Mouse (Mus musculus) splenic B cell, adult 2 months (primary cell): ENCODE data around the gene Nsl1.

Experiments
- DNase-seq: peaks from one replicate; pipeline ENCODE4 v3.0.0-alpha.2; 2011; ENCODE audit warnings: low read depth, low spot score
- H3K27me3 ChIP-seq: 2 replicates; pipeline ENCODE4 v1.6.1; 2012; ENCODE audit warnings: mild to moderate bottlenecking, low read length, moderate library complexity, mixed read lengths; ENCODE audit not compliant: control insufficient read depth, poor library complexity, insufficient read depth, severe bottlenecking
- H3K36me3 ChIP-seq: 2 replicates; pipeline ENCODE4 v1.6.1; 2012; ENCODE audit warnings: mild to moderate bottlenecking, low read length, moderate library complexity, mixed read lengths; ENCODE audit not compliant: control insufficient read depth, poor library complexity, insufficient read depth, severe bottlenecking

Nsl1 gene

DNA sequence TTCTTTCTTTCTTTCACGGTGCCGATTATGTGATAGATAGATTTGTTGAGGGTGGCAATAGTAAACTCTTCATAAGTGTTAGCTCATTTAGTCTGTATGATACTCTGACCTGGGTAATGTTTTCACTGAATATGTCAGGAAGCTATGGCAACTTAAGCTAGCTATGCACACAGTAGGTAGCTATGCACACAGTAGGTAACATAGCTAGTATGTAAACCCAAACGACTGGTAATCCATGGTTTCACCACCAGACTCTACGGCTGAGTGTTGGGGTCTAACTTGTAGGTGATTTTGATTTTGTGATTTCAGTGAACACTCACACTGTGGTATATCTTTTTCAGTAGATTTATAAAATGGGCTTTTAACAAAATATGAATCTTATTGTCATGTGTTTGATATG is 24.8 kb upstream of the Nsl1 start:
- Histone ChIP-seq H3K27me3 (no peaks in the 10 kb centered on the region), H3K36me3 (no peaks in the 10 kb centered on the region)
- no peak for DNase-seq

GRCm38 (mm10) chr1:191041352-191041751 is 21.5 kb upstream of the Nsl1 start:
- H3K27me3 ChIP-seq: no peaks in the 10 kb centered on the region
- DNase-seq: no peak
- H3K36me3 ChIP-seq: no peaks in the 10 kb centered on the region

- DNase-seq: no peak
- no peaks in the 10 kb centered on the region for H3K36me3 ChIP-seq
- H3K27me3 ChIP-seq: no peaks in the 10 kb centered on the region
Observed at GRCm38 (mm10) chr1:191042106-191042505, 20.7 kb upstream of the Nsl1 start.

DNA sequence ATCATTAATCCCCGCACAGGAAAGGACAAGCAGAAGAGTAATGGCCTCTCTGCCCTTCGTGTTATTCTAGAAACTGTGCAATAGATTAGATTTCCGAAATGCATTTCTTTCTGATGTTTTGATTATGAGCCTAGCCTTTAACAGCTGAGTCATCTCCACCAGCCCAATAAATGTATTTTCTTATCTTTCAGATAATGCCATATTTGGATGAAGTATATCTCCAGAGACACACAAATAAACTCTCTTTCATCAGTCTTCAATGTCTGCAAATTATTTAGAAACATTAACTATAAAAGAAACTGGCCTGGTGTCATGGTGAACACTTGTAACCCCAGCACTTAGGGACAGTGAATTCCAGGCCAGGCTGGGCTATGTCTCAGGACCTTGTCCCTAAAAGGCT is 20.1 kb upstream of the Nsl1 start:
- DNase-seq: no peak
- Histone ChIP-seq H3K27me3 (no peaks in the 10 kb centered on the region), H3K36me3 (no peaks in the 10 kb centered on the region)

DNA sequence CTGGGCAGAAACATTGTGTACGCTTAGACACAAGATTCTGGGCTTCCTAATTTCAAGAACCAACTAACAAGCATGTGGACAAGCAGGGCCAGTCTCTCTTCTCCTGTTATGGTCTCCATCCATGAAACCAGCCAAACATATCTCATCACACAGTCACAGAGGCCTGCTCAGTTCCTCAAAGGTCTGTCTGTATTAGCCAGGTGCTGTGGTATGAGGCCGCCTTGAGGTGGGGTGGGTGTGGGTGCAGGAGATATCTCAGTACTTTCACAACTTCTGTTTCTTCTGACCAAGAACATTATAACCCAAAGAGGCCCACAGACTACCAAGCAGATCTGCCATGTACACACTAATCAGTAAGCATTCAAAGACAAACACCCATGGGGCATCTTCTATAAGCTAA is 17.5 kb upstream of the Nsl1 start:
- no peaks in the 10 kb centered on the region for H3K36me3 ChIP-seq
- H3K27me3 ChIP-seq: no peaks in the 10 kb centered on the region
- no peak for DNase-seq

GRCm38 (mm10) chr1:191046231-191046824 is 16.5 kb upstream of the Nsl1 start:
- Histone ChIP-seq H3K36me3 (no peaks in the 10 kb centered on the region), H3K27me3 (no peaks in the 10 kb centered on the region)
- DNase-seq: no peak

GRCm38 (mm10) chr1:191053555-191053954 is 9.3 kb upstream of the Nsl1 start:
- no peak for DNase-seq
- Histone ChIP-seq H3K36me3 (no peaks in the 10 kb centered on the region), H3K27me3 (no peaks in the 10 kb centered on the region)

- DNase-seq: no peak
- Histone ChIP-seq H3K36me3 (no peaks in the 10 kb centered on the region), H3K27me3 (no peaks in the 10 kb centered on the region)
Observed at GRCm38 (mm10) chr1:191054870-191055532, 7.8 kb upstream of the Nsl1 start.

- H3K27me3 ChIP-seq: no peaks in the 10 kb centered on the region
- no peak for DNase-seq
- no peaks in the 10 kb centered on the region for H3K36me3 ChIP-seq
Observed at GRCm38 (mm10) chr1:191055533-191055873, 7.3 kb upstream of the Nsl1 start.

- Histone ChIP-seq H3K36me3 (no peaks in the 10 kb centered on the region), H3K27me3 (no peaks in the 10 kb centered on the region)
- DNase-seq: peak; percentile 13
Observed at GRCm38 (mm10) chr1:191057461-191057860, 5.4 kb upstream of the Nsl1 start.

GRCm38 (mm10) chr1:191062241-191062780 is 501 bp upstream of the Nsl1 start:
- Histone ChIP-seq H3K36me3 (no peaks in the 10 kb centered on the region), H3K27me3 (no peaks in the 10 kb centered on the region)
- no peak for DNase-seq

GRCm38 (mm10) chr1:191063700-191064099 is 888 bp downstream of the Nsl1 start:
- no peaks in the 10 kb centered on the region for H3K27me3 ChIP-seq
- H3K36me3 ChIP-seq: no peaks in the 10 kb centered on the region
- DNase-seq: no peak

- Histone ChIP-seq H3K27me3 (no peaks in the 10 kb centered on the region), H3K36me3 (no peaks in the 10 kb centered on the region)
- DNase-seq: no peak
Observed at GRCm38 (mm10) chr1:191064535-191064934, 1.7 kb downstream of the Nsl1 start.

DNA sequence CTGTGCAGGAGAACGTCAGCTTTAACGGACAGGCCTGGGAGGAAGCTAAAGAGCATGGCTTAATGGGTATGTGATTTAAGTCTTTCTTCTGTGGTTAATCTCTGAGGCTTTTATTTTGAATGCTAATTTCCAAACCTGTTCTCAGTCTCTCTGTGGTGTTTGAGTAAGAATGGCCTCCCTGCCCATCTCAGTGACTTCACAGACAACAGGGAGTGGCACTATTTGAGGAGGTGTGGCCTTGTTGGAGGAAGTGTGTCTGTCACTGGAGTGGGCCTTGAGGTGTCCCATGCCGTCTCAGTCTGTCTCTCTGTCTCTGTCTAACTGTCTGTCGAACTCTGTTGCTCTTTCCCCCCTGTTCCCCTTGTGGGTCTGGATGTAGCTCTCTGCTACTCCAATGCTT is 2.4 kb downstream of the Nsl1 start:
- Histone ChIP-seq H3K27me3 (no peaks in the 10 kb centered on the region), H3K36me3 (no peaks in the 10 kb centered on the region)
- no peak for DNase-seq

- DNase-seq: peak; percentile 18
- Histone ChIP-seq H3K36me3 (no peaks in the 10 kb centered on the region), H3K27me3 (no peaks in the 10 kb centered on the region)
Observed at GRCm38 (mm10) chr1:191068377-191068776, 5.6 kb downstream of the Nsl1 start.

- Histone ChIP-seq H3K27me3 (no peaks in the 10 kb centered on the region), H3K36me3 (no peaks in the 10 kb centered on the region)
- no peak for DNase-seq
Observed at GRCm38 (mm10) chr1:191070259-191070658, 7.4 kb downstream of the Nsl1 start.
